Mouse (Mus musculus) gonadal fat pad, adult 2 months (tissue): ENCODE data around the gene Slc31a2. TPM values are rescaled to one million over a fixed set of nuclear protein-coding genes. Genes with fewer than 3 reads are reported as not detected.

Experiments used
- DNase-seq: peaks from one replicate; pipeline ENCODE4 v3.0.0-alpha.2; 2012; ENCODE audit warnings: low read depth
- polyA plus RNA-seq: library from polyadenylated mRNA; depleted of rRNA; stranded (reverse); fragments of >200 nt; gene quantifications from 2 replicates; pipeline ENCODE4 v1.2.3, GENCODE M21; 2012

Gene Slc31a2
- polyA plus RNA-seq, 1 experiment = 72.7 TPM

- no peak for DNase-seq
Measured at GRCm38 (mm10) chr4:62282969-62283368, 20.6 kb downstream of the Slc31a2 start.

GRCm38 (mm10) chr4:62285576-62285975 is 23.2 kb downstream of the Slc31a2 start:
- no peak for DNase-seq

DNA sequence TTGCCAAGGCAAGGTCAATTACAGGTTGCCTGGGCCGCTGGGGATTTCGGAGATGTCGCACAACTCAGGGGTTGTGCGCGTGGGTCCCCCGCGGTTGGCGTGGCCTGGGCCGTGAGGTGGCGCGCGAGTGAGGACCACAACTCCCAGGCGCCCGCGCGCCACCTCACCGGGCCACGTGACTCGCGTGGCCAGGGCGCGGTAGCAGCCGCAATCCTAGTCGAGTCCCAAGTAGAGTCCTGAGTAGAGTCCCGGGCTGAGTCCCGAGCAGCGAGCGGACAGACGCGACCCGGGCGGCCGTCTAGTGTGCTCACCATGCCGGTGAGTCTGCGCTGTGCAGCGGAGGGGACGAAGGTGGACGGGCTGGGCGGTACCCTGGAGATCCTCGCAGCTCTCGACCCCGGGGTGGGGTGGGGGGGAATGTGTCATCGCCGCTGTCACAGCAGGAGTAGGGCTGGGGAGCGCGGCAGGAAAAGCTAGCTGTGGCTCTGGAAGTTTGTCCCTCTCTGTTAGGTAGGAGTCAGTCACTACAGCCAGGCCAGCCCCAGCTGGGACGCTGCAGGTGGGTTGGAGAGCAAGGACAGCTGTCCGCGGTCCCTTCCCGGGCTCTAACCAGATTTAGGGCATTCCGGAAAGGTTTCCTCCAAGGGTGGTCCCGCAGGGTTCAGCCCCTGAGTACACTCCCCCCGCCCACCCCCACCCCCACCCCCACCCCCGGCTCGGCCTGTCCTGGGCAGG is 24.1 kb downstream of the Slc31a2 start:
- no peak for DNase-seq

- no peak for DNase-seq
Measured at GRCm38 (mm10) chr4:62286992-62287900, 24.9 kb downstream of the Slc31a2 start.

DNA sequence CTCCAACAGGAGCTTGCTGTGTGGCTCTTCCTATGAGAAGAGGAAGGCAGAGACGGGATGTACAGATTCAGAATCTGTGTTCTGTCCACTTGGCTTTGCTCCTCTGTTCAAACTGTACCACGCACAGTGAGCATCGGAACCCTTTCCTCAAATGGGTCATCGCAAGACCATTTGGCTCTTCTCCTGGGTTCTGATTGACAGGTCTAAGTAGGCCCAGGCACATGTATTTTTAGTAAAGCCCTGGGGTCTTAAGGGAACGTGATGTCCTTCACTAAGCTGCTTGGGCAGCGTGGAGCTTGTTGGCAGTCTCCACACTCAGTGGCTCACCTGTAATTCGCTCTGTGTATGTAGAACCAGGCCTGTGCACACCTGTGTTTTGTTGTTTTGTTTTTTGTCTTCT is 26.9 kb downstream of the Slc31a2 start:
- no peak for DNase-seq

- no peak for DNase-seq
Measured at GRCm38 (mm10) chr4:62290816-62291505, 28.6 kb downstream of the Slc31a2 start.

DNA sequence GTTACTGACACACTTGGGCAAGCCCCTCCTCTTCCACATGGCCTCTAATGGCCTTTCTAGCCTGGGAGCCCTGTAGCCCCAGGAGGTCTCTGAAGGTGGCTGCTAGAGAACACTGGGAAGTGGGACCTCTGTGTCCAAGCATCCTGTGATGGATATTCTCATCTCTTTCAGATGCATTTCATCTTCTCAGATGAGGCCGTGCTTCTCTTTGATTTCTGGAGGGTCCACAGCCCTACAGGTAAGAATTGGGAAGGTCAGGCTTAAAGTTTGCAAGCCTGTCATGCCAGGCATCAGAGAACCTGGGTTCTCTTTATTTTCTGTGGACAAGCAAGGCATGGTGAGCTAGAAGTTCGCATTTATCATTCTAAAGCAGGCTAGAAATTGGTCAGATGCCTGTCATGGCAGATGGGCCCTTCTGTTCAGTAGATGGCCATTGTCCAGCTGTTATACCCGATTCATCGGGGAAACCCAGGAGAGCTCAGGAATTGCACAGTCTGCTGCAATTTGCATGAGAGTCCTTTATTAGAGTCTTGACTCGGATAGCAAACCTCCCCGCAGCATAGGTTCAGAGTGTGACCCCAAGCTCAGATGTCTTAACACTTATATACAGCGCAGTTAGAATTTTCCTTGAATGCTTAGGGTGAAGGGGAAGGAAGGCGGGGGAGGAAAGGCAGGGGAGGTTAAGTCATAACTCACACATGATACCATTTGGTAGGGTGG is 30.3 kb downstream of the Slc31a2 start:
- no peak for DNase-seq

- no peak for DNase-seq
Measured at GRCm38 (mm10) chr4:62293219-62293861, 31.0 kb downstream of the Slc31a2 start.

GRCm38 (mm10) chr4:62294741-62295140 is 32.4 kb downstream of the Slc31a2 start:
- DNase-seq = no peak

GRCm38 (mm10) chr4:62297280-62298130 is 35.1 kb downstream of the Slc31a2 start:
- no peak for DNase-seq

- DNase-seq = no peak
Measured at GRCm38 (mm10) chr4:62300001-62300400, 37.6 kb downstream of the Slc31a2 start.

DNA sequence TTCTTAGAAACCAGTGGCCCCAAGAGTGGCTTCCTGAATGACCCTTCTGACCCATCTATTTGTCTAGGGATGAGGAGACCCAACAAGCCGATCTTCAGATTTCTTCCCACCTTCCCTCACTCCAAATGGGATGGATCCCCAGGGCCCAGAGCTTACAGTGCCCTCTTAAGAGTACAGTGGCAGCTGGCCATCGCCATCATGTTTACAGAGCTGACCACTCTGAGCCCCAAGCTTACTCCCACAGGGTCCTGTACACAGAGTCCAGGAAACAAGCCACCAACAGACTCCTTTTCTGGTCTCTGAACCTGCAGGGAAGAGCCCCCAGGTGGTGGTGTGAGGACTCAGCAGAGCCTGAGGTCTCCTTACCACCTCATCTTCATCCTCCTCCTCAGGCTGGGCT is 40.4 kb downstream of the Slc31a2 start:
- no peak for DNase-seq

GRCm38 (mm10) chr4:62303288-62303687 is 40.9 kb downstream of the Slc31a2 start:
- DNase-seq = no peak

DNA sequence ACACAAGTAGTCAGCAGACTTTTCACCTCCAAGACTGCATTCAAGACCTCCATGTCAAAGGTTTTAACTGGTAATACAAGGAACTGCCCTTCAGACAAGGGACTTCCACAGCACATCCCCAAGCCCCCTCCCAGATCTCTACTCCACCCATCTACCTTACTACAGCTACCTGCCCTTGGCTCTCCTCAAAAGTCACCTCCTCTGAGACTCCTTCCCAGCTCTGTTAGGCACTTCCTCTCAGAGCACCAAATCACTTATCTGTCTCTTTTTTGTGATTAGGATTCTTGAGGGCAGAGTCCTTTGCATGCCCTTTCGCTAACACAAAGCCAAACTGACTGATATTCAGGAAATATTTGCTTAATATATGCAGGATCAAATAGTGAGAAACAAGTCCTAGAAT is 43.9 kb downstream of the Slc31a2 start:
- no peak for DNase-seq

DNA sequence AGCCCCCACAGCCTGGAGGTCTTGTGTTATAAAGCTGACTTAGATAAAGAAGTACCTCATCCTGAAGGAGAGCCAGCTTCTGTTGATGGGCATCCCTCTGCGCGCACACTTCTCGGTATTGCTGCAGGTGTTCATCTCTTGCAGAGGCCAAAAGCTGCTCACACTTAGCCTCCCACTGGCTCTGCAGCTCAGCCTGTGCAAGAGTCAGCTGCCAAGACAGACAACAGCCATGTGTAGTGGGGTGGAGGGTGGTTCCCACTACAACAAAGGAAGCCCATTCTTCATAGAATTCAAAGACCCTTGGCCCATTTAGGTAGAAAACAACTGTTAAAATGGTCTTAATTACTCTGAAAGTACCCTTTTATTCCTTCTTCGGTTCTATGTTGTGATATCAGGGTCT is 44.5 kb downstream of the Slc31a2 start:
- DNase-seq = no peak

DNA sequence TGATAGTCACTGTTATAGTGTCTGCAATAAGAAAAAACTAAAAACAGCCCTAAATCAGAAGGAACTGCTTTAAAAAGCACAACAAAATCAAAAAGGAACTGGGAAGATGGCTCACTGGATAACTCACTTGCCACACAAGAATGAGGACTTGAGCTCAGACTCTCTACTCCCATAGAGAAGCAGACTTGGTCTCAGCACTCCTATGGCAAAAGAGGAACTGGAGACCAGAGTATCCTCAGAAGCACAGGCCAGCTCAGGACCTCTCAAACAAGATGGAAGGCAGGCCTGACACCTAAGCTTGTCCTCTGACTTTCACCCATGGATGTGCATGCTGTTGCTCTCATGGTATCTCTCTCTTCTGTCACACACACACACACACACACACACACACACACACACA is 46.0 kb downstream of the Slc31a2 start:
- no peak for DNase-seq

GRCm38 (mm10) chr4:62312821-62313220 is 50.5 kb downstream of the Slc31a2 start:
- no peak for DNase-seq

DNA sequence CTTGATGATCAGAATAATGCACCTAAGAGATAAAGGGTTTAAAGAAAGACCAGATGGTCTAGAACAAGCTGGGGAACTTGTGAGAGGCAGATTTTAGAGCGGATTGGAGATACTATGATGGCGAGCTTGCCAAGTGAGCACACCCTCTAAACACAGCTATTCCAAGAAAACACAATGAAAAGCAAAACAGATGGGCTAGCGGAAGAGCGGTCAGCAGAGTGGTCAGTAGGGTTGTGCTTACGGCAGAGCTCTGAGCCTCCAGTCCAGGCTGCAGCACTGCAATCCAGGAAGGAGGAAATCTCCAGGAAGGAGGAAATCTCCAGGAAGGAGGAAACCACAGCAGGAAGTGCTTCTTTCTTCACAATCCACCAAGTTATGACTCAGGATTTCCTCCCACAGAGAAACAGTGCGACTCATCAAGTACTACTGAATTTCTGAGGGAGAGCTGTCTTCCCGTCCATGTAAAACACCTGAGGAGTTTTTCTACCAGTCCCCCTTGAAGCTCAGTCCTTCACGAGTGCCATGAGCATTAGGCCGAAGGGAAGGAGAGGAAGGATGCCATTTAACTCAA is 51.4 kb downstream of the Slc31a2 start:
- DNase-seq = no peak

DNA sequence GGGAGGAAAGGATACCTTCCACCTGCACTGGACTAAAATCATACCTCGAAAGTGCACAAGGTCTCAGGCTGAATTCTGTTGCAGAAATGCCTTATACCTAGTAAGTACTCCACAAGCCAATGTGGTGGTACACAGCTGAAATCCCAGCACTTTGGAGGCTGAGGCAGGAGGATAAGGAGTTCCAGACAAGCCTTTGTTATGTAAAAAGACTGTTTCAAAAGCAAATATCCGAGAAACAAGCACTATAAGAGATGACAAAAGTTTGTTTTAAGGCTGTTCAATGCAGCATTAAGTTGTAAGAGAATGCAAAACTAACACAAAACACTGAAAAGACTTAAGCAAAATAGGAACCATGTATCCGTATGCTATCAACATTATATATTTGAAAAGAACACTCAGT is 52.2 kb downstream of the Slc31a2 start:
- no peak for DNase-seq

GRCm38 (mm10) chr4:62316456-62316855 is 54.1 kb downstream of the Slc31a2 start:
- no peak for DNase-seq
